Mouse (Mus musculus) testis, adult 2 months (tissue): ENCODE results near the gene Foxp1. TPM values are rescaled to one million over a fixed set of nuclear protein-coding genes. Genes with fewer than 3 reads are reported as not detected.
A peak's percentile ranks its signal among the peaks of the same experiment; 100 is the strongest.

ENCODE experiments used
- H3K27ac ChIP-seq: fragments of 200-500 bp; 2 replicates; pipeline ENCODE4 v1.5.1; 2012; ENCODE audit warnings: low read depth, low read length; ENCODE audit not compliant: control insufficient read depth, insufficient read depth
- H3K27me3 ChIP-seq: fragments of 200-500 bp; 2 replicates; pipeline ENCODE4 v1.6.1; 2012; ENCODE audit warnings: mild to moderate bottlenecking, low read length, moderate library complexity; ENCODE audit not compliant: control insufficient read depth, insufficient read depth
- H3K36me3 ChIP-seq: fragments of 200-500 bp; 2 replicates; pipeline ENCODE4 v1.6.1; 2012; ENCODE audit warnings: mild to moderate bottlenecking, low read length; ENCODE audit not compliant: control insufficient read depth, insufficient read depth
- H3K4me1 ChIP-seq: fragments of 200-500 bp; 2 replicates; pipeline ENCODE4 v1.6.1; 2012; ENCODE audit warnings: low read length; ENCODE audit not compliant: control insufficient read depth, insufficient read depth
- H3K4me3 ChIP-seq: fragments of 200-500 bp; 2 replicates; pipeline ENCODE4 v1.5.1; 2012; ENCODE audit warnings: low read depth, mild to moderate bottlenecking, low read length, moderate library complexity, mixed read lengths; ENCODE audit not compliant: control insufficient read depth
- CTCF ChIP-seq: fragments of 200-500 bp; IDR thresholded peaks from 2 replicates; pipeline ENCODE4 v1.5.1; 2012; ENCODE audit warnings: low read depth, mild to moderate bottlenecking, inconsistent platforms, low read length, moderate library complexity; ENCODE audit not compliant: control insufficient read depth, insufficient read depth, insufficient replicate concordance
- POLR2A ChIP-seq: fragments of 200-500 bp; IDR thresholded peaks from 2 replicates; pipeline ENCODE4 v1.6.1; 2012; ENCODE audit warnings: low read depth, mild to moderate bottlenecking, inconsistent platforms, low read length, moderate library complexity; ENCODE audit not compliant: control insufficient read depth
- polyA plus RNA-seq: library from polyadenylated mRNA; depleted of rRNA; stranded (reverse); fragments of >200 nt; gene quantifications from 2 replicates; pipeline ENCODE4 v1.2.3, GENCODE M21; 2012

Gene Foxp1
- polyA plus RNA-seq, 1 experiment: 34.8 TPM

DNA sequence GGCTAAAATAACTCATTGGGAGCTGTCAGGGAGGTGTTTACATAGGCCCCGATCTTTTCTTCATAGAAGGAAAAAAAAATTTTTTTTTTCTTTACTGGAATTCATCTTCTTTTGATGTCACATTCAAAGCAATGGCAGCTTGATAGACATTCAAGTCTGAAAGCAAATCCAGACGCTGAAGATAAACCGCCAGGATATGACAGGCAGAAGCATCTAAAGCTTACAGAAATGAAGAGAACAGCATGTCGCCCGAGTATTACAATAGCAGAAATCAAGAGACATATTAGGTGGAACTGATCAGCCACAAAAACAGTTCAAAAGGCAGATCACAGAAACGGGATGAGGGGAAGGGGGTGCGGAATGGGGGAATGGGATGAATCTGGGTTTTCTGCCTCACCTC lies 425.3 kb downstream of the Foxp1 start:
- Histone ChIP-seq H3K27me3 (no peaks in the 10 kb centered on the region), H3K36me3 (no peaks in the 10 kb centered on the region), H3K4me3 (no peak overlapping the region), H3K4me1 (no peaks in the 10 kb centered on the region), H3K27ac (no peak overlapping the region)
- no peak for TF ChIP-seq POLR2A
- TF ChIP-seq CTCF: no peak

GRCm38 (mm10) chr6:99096776-99097166 lies 425.8 kb downstream of the Foxp1 start:
- no peak overlapping the region for H3K27ac ChIP-seq

GRCm38 (mm10) chr6:99096105-99096775 lies 426.3 kb downstream of the Foxp1 start:
- H3K4me1 ChIP-seq: no peaks in the 10 kb centered on the region
- H3K27me3 ChIP-seq: no peaks in the 10 kb centered on the region

More at GRCm38 (mm10) chr6:99096776-99097166, 425.8 kb downstream of the Foxp1 start:
- no peaks in the 10 kb centered on the region for H3K27me3 ChIP-seq
- H3K36me3 ChIP-seq: no peaks in the 10 kb centered on the region
- TF ChIP-seq CTCF (no peak), POLR2A (no peak)
- H3K4me1 ChIP-seq: no peaks in the 10 kb centered on the region
- no peak overlapping the region for H3K4me3 ChIP-seq

DNA sequence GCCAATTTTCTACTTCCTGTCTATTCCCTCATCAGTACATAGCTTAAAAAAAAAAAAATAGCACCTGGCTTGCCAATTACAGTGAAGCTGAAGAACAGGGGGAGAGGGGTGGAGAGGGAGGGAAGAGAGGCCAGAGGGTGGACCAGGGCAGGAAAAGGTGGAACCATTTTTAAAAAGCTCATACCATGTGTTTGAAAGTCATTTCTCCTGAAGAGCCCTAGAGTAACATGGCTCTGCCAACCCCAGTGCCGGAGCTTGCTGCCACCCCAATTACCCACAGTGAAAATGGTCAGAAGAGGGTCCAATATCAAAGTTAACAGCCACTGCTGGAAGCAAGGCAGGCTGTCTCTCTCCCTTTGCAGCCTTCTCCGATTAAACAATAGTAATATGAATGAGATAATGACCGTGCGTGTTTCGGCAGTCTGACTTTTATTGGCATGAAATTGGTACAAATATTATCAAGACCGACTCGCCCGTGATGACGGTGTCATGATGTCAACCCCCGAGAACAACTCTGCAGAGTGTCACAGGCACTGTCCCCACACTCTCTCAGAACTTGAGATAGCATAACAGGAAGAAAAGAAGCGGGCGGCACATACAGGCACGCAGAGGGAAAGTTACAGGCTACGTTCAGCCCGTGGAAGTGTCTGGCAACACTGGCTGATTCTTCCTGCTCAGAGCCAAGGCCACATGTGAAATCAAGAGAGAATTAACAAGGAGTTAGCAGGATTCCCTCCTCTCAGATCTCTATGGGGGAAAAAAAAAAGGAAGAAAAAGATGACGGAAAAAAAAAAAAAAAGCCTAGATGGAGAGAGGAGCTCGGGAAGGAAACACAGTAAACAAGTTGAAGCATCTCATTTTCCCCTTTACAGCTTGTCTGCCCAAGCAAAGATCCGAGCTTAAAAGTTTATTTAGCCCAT lies 427.1 kb downstream of the Foxp1 start:
- Histone ChIP-seq H3K4me3 (peak overlapping the region; percentile 56), H3K36me3 (no peaks in the 10 kb centered on the region), H3K4me1 (no peaks in the 10 kb centered on the region), H3K27ac (peak overlapping the region; percentile 57), H3K27me3 (no peaks in the 10 kb centered on the region)
- TF ChIP-seq POLR2A: no peak
- TF ChIP-seq CTCF: no peak

More at GRCm38 (mm10) chr6:99096105-99096775, 426.3 kb downstream of the Foxp1 start:
- peak overlapping the region; percentile 51 for H3K4me3 ChIP-seq
- peak overlapping the region; percentile 50 for H3K27ac ChIP-seq
- TF ChIP-seq CTCF (no peak), POLR2A (no peak)
- H3K36me3 ChIP-seq: no peaks in the 10 kb centered on the region

GRCm38 (mm10) chr6:99094339-99094989 lies 428.1 kb downstream of the Foxp1 start:
- Histone ChIP-seq H3K4me3 (no peak overlapping the region), H3K36me3 (no peaks in the 10 kb centered on the region), H3K27me3 (no peaks in the 10 kb centered on the region), H3K27ac (peak overlapping the region; percentile 49; the same call in 1 of the 2 replicates), H3K4me1 (no peaks in the 10 kb centered on the region)
- TF ChIP-seq POLR2A: no peak
- TF ChIP-seq CTCF: no peak

DNA sequence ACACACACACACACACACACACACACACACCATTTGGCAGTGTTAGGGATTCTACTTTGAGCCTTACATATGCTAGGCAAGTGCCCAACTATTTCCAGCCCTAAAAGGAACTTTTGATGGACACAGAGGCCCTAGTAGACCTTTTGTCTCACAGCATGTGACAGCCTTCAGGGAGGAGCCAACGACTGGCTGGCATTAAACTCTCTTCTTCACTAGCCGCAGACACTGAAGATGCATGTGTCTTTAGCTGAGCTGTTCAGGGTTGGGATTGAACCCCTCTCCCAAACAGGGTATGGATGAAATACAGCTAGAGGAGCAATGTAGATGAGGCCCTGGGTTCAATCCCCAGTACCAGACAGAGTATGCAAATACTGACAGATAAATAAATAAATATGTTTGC lies 428.7 kb downstream of the Foxp1 start:
- Histone ChIP-seq H3K27me3 (no peaks in the 10 kb centered on the region), H3K4me1 (no peaks in the 10 kb centered on the region), H3K4me3 (no peak overlapping the region), H3K36me3 (no peaks in the 10 kb centered on the region), H3K27ac (no peak overlapping the region)
- TF ChIP-seq CTCF (no peak), POLR2A (no peak)

GRCm38 (mm10) chr6:99093208-99093607 lies 429.3 kb downstream of the Foxp1 start:
- Histone ChIP-seq H3K27me3 (no peaks in the 10 kb centered on the region), H3K36me3 (no peaks in the 10 kb centered on the region), H3K4me1 (no peaks in the 10 kb centered on the region), H3K4me3 (no peak overlapping the region), H3K27ac (no peak overlapping the region)
- TF ChIP-seq CTCF (no peak), POLR2A (no peak)
